Mouse (Mus musculus): ENCODE measurements around the gene Lyplal1. TPM values are rescaled to one million over a fixed set of nuclear protein-coding genes. Genes with fewer than 3 reads are reported as not detected.

Gene Lyplal1
- total and polyA plus RNA-seq, 2 experiments from 2014 or later = 8.7 to 16.3 TPM

GRCm38 (mm10) chr1:186041841-186042240 lies 75.3 kb downstream of the Lyplal1 start:
- no peaks in the 10 kb centered on the region for H3K36me3 ChIP-seq (ENCODE audit: insufficient read depth, low read length)
- no peak for DNase-seq (ENCODE audit: low spot score)
- H3K4me3 ChIP-seq (ENCODE audit: low read length) = no peak overlapping the region
- H3K9me3 ChIP-seq (ENCODE audit: low read length) = no peaks in the 10 kb centered on the region
- WGBS = 63% methylated on average over 1 of the region's 1 CpGs
- no peak for TF ChIP-seq CTCF (IDR thresholded peaks at IDR 0.05; ENCODE audit: low read depth)
- no peak overlapping the region for H3K4me2 ChIP-seq (ENCODE audit: low read depth, low read length)
- no peak overlapping the region for H3K27ac ChIP-seq
- H3K9ac ChIP-seq (replicated peaks; ENCODE audit: low read length) = no peak overlapping the region
- no peaks in the 10 kb centered on the region for H3K4me1 ChIP-seq (ENCODE audit: insufficient read depth, low read length)
- H3K27me3 ChIP-seq (ENCODE audit: insufficient read depth, low read length) = no peaks in the 10 kb centered on the region
- ATAC-seq = no peak

All from hindbrain, postnatal 0 days (tissue).